Mouse (Mus musculus) cortical plate, adult 2 months (tissue): ENCODE measurements at regions not wholly inside any gene's neighbourhood (a gene's known extent, or its start where the extent isn't known, plus 50 kb on each side); places are given as distances from the start of the nearest gene placed in this dataset.

Experiments used
- CTCF ChIP-seq: fragments of 200-500 bp; IDR thresholded peaks from 2 replicates; pipeline ENCODE4 v1.5.1; 2011; ENCODE audit warnings: mild to moderate bottlenecking, control low read depth, low read length; ENCODE audit not compliant: insufficient read depth; ENCODE audit errors: extremely low read depth
- POLR2A ChIP-seq: fragments of 200-500 bp; IDR thresholded peaks from 2 replicates; pipeline ENCODE4 v1.6.1; 2011; ENCODE audit warnings: mild to moderate bottlenecking, low read length, control low read depth; ENCODE audit not compliant: insufficient read depth; ENCODE audit errors: extremely low read depth

DNA sequence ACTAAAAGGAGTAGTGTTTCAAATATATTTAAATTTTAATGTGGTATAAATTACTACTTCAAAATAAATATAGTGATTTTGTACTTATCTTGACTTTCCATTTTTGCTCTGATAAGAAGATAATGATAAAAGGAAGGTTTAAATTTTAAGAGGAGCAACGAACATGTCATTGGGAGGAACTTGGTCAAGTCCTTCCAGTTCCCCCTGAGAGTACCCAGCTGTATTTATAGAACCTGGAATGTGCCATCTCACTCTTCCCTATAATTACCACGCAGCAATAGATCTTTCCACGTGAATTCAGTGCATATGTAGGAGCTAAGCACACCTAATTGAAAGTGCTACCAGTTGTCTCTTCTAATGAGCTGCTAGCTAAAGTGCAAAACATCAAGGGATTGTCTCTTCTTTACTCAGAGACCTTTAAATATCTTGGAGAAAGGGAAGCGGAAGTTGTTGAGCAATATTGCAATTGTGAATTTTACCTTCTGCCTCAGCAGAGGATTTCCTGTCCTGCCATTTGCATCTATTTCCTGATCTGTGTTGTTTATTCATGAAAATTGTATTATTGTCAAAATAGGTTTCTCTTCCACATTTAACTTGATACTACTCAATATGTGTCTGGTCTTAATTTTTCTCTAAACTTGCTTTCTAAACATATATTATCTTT is 1243.0 kb upstream of the Zeb2 start:
- no peak for TF ChIP-seq CTCF
- TF ChIP-seq POLR2A, result no peak
